Mouse (Mus musculus) liver, postnatal 0 days (tissue): ENCODE results near the gene Sema6b.

Source experiments
- CTCF ChIP-seq: sonication (generic); IDR thresholded peaks from 2 replicates; pipeline ENCODE4 v1.5.1; 2016; ENCODE audit warnings: antibody characterized with exemption, low read depth
- EP300 ChIP-seq: IDR thresholded peaks from 2 replicates; pipeline ENCODE4 v1.6.1; 2016; ENCODE audit warnings: antibody characterized with exemption, low read depth, mild to moderate bottlenecking

- TF ChIP-seq CTCF (no peak), EP300 (no peak)
These were observed 22.2 kb upstream of the Sema6b start, which contains the start of gene Tnfaip8l1 for GRCm38 (mm10) chr17:56162231-56162774.
